Mouse (Mus musculus) limb, embryonic 11.5 days (tissue): ENCODE measurements around the gene Nbeal1. TPM values are rescaled to one million over a fixed set of nuclear protein-coding genes. Genes with fewer than 3 reads are reported as not detected.

ENCODE experiments used
- ATAC-seq: fragments of 200-750 bp; cut with Nextera tagmentation; 2 replicates; pipeline ENCODE4 v1.8.0; 2017; ENCODE audit warnings: low read depth; ENCODE audit not compliant: insufficient number of reproducible peaks, low FRiP score, low TSS enrichment
- DNase-seq: peaks from one replicate; pipeline ENCODE4 v3.0.0-alpha.2; 2015; ENCODE audit warnings: low spot score
- H3K27ac ChIP-seq: fragments of 300-500 bp; sonication (generic); replicated peaks from 2 replicates; pipeline ENCODE4 v1.5.1; 2014; ENCODE audit warnings: low read depth, mild to moderate bottlenecking, low read length
- H3K27me3 ChIP-seq: fragments of 300-500 bp; sonication (generic); 2 replicates; pipeline ENCODE4 v1.6.1; 2014; ENCODE audit warnings: mild to moderate bottlenecking, low read length, mixed read lengths; ENCODE audit not compliant: control insufficient read depth, insufficient read depth
- H3K36me3 ChIP-seq: fragments of 300-500 bp; sonication (generic); 2 replicates; pipeline ENCODE4 v1.6.1; 2014; ENCODE audit warnings: mild to moderate bottlenecking, low read length, moderate library complexity, mixed read lengths; ENCODE audit not compliant: control insufficient read depth, insufficient read depth
- H3K4me1 ChIP-seq: fragments of 300-500 bp; sonication (generic); 2 replicates; pipeline ENCODE4 v1.6.1; 2014; ENCODE audit warnings: low read length, mixed read lengths; ENCODE audit not compliant: control insufficient read depth, insufficient read depth
- H3K4me2 ChIP-seq: fragments of 300-500 bp; sonication (generic); 2 replicates; pipeline ENCODE4 v1.6.1; 2014; ENCODE audit warnings: low read depth, mild to moderate bottlenecking, moderate library complexity; ENCODE audit not compliant: severe bottlenecking
- H3K4me3 ChIP-seq: fragments of 300-500 bp; sonication (generic); 2 replicates; pipeline ENCODE4 v1.5.1; 2014; ENCODE audit warnings: low read depth, low read length
- H3K9ac ChIP-seq: fragments of 300-500 bp; sonication (generic); 2 replicates; pipeline ENCODE4 v1.6.1; 2014; ENCODE audit warnings: mild to moderate bottlenecking, low read length
- H3K9me3 ChIP-seq: fragments of 300-500 bp; sonication (generic); 2 replicates; pipeline ENCODE4 v1.6.1; 2016; ENCODE audit warnings: low read length; ENCODE audit not compliant: control insufficient read depth
- WGBS: fragments of 180-500 bp; shearing (Covaris S2); extraction: QIAGEN DNeasy Blood & Tissue Kit; methylation state at CpG from one replicate; pipeline ENCODE4 v1.1.7; 2014; 5-methylcytosine and 5-hydroxymethylcytosine counted together
- polyA plus RNA-seq: library from polyadenylated mRNA; unstranded; fragments of >200 nt; fragmentation: Nextera tagmentation; extraction: Ambion mirVana; gene quantifications from 2 replicates; pipeline ENCODE4 v1.2.1, GENCODE M21; 2014

Nbeal1 gene
- polyA plus RNA-seq, 1 experiment from 2014 or later, result 7.2 TPM

DNA sequence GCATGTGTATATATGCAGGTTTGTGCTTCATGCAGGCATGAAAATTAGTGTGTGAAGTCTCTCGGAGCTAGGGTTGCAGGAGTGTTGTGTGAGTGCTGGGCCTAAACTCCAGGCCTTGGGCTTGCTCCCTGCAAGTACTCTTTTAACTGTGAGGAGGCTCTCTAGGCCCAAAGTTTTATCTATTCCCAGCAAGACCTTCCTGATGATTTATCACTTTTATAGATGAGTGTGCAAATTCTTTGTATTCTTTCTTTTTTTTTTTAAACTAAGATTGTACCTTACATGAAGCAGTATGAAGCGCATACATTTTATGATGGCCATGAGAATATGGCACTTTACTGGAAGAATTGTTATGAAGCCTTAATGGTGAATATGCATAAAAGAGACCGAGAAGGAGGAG lies 87.7 kb downstream of the Nbeal1 start:
- Histone ChIP-seq H3K27ac (no peak overlapping the region), H3K4me2 (no peak overlapping the region), H3K27me3 (no peaks in the 10 kb centered on the region), H3K4me1 (no peaks in the 10 kb centered on the region), H3K9me3 (no peaks in the 10 kb centered on the region), H3K4me3 (no peak overlapping the region), H3K9ac (no peak overlapping the region), H3K36me3 (no peaks in the 10 kb centered on the region)
- 91% methylated on average over 3 of the region's 3 CpGs for WGBS
- ATAC-seq (no peak), DNase-seq (no peak)

DNA sequence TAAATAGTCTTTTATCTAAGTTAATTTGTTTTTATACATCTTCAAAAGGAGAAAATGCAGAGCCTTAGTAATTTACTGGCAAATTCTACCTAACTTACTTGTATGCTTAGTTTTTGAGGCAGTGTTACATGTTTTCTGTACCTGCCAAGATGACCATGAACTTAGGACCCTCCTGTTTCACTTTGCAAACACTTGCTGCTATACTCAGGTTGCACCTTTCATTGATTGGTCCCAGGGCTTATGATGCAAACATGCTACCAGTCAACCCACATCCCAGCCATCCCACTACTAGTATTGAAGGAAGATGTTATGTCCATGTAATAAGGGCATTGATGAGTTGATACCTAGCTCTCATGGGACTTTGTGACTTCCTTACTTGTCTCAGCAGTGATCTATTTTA lies 88.9 kb downstream of the Nbeal1 start:
- Histone ChIP-seq H3K9me3 (no peaks in the 10 kb centered on the region), H3K4me3 (no peak overlapping the region), H3K27ac (no peak overlapping the region), H3K9ac (no peak overlapping the region), H3K4me1 (no peaks in the 10 kb centered on the region), H3K36me3 (no peaks in the 10 kb centered on the region), H3K4me2 (no peak overlapping the region), H3K27me3 (no peaks in the 10 kb centered on the region)
- ATAC-seq (no peak), DNase-seq (no peak)

- no peak overlapping the region for H3K9ac ChIP-seq
- 80% methylated on average over 2 of the region's 2 CpGs for WGBS
These were observed 92.1 kb downstream of the Nbeal1 start for GRCm38 (mm10) chr1:60272471-60272870.

GRCm38 (mm10) chr1:60293921-60294320 lies 113.5 kb downstream of the Nbeal1 start:
- WGBS, result 78% methylated on average over 1 of the region's 1 CpGs
- Histone ChIP-seq H3K36me3 (peaks cover 5% of the 10 kb centered on the region; the same call in 1 of the 2 replicates), H3K4me2 (no peak overlapping the region), H3K4me3 (no peak overlapping the region), H3K27ac (no peak overlapping the region), H3K4me1 (no peaks in the 10 kb centered on the region), H3K9me3 (no peaks in the 10 kb centered on the region), H3K27me3 (no peaks in the 10 kb centered on the region), H3K9ac (no peak overlapping the region)
- ATAC-seq (no peak), DNase-seq (no peak)

More at GRCm38 (mm10) chr1:60272471-60272870, 92.1 kb downstream of the Nbeal1 start:
- Histone ChIP-seq H3K36me3 (no peaks in the 10 kb centered on the region), H3K27me3 (no peaks in the 10 kb centered on the region), H3K4me1 (no peaks in the 10 kb centered on the region), H3K9me3 (no peaks in the 10 kb centered on the region), H3K4me2 (no peak overlapping the region), H3K4me3 (no peak overlapping the region), H3K27ac (no peak overlapping the region)
- no peak for ATAC-seq
- no peak for DNase-seq

DNA sequence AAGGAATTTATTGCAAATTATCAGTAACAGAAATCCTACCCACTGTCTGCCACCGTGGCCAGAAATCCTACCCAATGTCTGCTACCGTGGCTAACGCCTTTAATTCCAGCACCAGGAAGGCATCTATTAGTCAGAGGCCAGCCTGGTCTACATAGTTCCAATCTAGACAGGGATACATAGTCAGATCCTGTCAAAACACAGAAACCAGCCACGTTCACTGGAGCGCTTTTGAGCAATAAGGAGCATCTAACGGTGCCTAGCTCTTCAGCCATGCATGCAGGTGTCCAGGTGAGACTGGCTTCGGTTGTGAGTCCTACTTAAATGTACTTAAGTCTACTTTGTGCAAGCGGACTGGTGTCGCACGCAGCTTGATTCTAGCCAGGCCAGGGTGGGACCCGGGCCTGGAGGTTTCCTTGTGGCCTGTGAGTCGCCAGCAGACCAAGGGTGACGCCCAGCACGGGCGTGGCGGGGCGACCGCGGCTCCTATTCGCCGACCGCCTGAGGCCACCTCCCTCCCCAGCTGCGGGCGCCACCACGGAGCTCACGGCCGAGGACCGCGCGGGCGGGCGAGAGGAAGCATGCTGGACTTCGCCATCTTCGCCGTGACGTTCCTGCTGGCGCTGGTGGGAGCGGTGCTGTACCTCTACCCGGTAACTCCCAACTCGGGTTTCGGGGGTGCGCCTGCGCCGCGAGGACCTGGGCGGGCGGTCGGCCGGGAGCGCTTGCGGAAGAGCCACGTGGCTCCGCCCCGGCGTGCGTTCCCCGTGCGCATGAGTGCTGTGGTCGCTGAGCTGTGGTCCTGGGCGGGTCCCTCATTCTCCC lies 162.6 kb downstream of the Nbeal1 start, which contains the start of gene Cyp20a1:
Cyp20a1 (plus strand) TSS at position 516 of the 822 bp plus-strand sequence.
- peak within 1 kb of the TSS; percentile 53 for H3K4me2 ChIP-seq
- no peaks in the 10 kb centered on the region for H3K9me3 ChIP-seq
- H3K4me1 ChIP-seq, result 0 out of 2 replicates have a peak, but pooled peaks cover 2% of the 10 kb centered on the region
- H3K9ac ChIP-seq, result peak within 1 kb of the TSS; percentile 61
- peak; percentile 96 for ATAC-seq
- WGBS, result 2% methylated on average over 60 of the region's 60 CpGs
- peak within 1 kb of the TSS; percentile 57 for H3K4me3 ChIP-seq
- peak; percentile 89 for DNase-seq
- H3K27me3 ChIP-seq, result no peaks in the 10 kb centered on the region
- H3K27ac ChIP-seq, result peak within 1 kb of the TSS; percentile 85
- H3K36me3 ChIP-seq, result no peaks in the 10 kb centered on the region

DNA sequence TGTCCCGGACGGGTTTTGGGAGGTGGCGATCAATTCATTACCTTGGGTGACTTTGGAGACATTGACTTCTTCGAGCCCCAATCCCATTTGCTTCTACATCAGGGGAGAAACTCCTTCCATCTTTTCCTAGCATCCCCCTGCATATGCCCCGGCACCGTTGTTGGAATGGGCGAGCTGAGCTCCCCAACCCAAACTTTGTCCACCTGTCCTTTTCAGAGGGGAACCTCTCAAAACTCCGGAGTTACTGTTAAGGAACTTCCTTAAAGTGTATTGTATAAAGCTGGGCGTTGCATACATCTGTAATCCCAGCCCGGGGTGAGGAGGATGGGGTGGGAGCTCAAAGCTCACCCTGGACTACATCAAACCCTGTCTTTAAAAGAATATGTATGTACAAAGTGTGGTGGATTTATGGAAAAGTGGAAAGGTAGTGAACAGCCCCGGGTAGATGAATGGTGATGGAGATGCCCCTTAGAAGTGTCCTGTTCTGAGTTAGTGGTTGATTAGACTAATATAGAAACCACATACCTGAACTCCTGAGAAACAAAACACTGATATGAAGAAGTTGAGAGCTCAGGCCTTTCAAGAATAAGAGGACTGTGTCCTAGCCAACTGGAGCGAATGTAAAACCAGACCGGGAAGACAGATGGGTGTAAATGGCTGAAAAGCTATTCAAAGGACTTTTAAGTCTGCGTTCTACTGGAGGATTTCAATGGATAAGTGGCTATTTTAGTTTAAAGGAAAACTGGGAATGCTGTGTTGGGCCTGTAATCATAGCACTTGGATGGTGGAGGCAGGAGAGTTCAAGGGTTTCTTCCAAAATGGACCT lies 163.4 kb downstream of the Nbeal1 start:
- Histone ChIP-seq H3K36me3 (no peaks in the 10 kb centered on the region), H3K4me1 (0 out of 2 replicates have a peak, but pooled peaks cover 2% of the 10 kb centered on the region), H3K9ac (peak overlapping the region; percentile 61), H3K27me3 (no peaks in the 10 kb centered on the region), H3K4me2 (peak overlapping the region; percentile 53), H3K4me3 (peak overlapping the region; percentile 57), H3K9me3 (no peaks in the 10 kb centered on the region), H3K27ac (peak overlapping the region; percentile 85)
- ATAC-seq (no peak), DNase-seq (no peak)
- WGBS, result 17% methylated on average over 14 of the region's 14 CpGs

GRCm38 (mm10) chr1:60344670-60345069 lies 164.3 kb downstream of the Nbeal1 start:
- Histone ChIP-seq H3K9me3 (0 out of 2 replicates have a peak, but pooled peaks cover 4% of the 10 kb centered on the region), H3K9ac (no peak overlapping the region), H3K36me3 (no peaks in the 10 kb centered on the region), H3K27ac (no peak overlapping the region), H3K4me3 (no peak overlapping the region), H3K27me3 (no peaks in the 10 kb centered on the region), H3K4me2 (no peak overlapping the region), H3K4me1 (0 out of 2 replicates have a peak, but pooled peaks cover 2% of the 10 kb centered on the region)
- WGBS, result 91% methylated on average over 6 of the region's 6 CpGs
- no peak for DNase-seq
- no peak for ATAC-seq

GRCm38 (mm10) chr1:60345712-60346111 lies 165.3 kb downstream of the Nbeal1 start:
- no peak for DNase-seq
- Histone ChIP-seq H3K4me2 (no peak overlapping the region), H3K4me3 (no peak overlapping the region), H3K27me3 (no peaks in the 10 kb centered on the region), H3K27ac (no peak overlapping the region), H3K36me3 (0 out of 2 replicates have a peak, but pooled peaks cover 2% of the 10 kb centered on the region), H3K9ac (no peak overlapping the region), H3K9me3 (peaks cover 7% of the 10 kb centered on the region; the same call in 1 of the 2 replicates), H3K4me1 (0 out of 2 replicates have a peak, but pooled peaks cover 2% of the 10 kb centered on the region)
- no peak for ATAC-seq
- WGBS, result 66% methylated on average over 2 of the region's 2 CpGs
